Mouse (Mus musculus) inflammation-experienced regulatory T-cells, adult 16 weeks (primary cell): ENCODE results near the gene Adam3. TPM values are rescaled to one million over a fixed set of nuclear protein-coding genes. Genes with fewer than 3 reads are reported as not detected.

Source experiments
- polyA plus RNA-seq: library from polyadenylated mRNA; unstranded; fragments of 100-300 nt; shearing (Covaris generic); gene quantifications from one replicate; pipeline ENCODE4 v1.2.1, GENCODE M21; 2017

Adam3 gene
- not detected for polyA plus RNA-seq

GRCm38 (mm10) chr8:24725630-24726029 is at the start of gene Adam3:
TSS of gene Adam3 (minus strand) at chr8:24725852.

Other genes starting within 250 kb of the Adam3 start
- gene Adam5, start 98.5 kb upstream of the Adam3 start, polyA plus RNA-seq, result not detected